Mouse (Mus musculus): Measurements from ENCODE around the gene Cox5b.

Gene Cox5b

DNA sequence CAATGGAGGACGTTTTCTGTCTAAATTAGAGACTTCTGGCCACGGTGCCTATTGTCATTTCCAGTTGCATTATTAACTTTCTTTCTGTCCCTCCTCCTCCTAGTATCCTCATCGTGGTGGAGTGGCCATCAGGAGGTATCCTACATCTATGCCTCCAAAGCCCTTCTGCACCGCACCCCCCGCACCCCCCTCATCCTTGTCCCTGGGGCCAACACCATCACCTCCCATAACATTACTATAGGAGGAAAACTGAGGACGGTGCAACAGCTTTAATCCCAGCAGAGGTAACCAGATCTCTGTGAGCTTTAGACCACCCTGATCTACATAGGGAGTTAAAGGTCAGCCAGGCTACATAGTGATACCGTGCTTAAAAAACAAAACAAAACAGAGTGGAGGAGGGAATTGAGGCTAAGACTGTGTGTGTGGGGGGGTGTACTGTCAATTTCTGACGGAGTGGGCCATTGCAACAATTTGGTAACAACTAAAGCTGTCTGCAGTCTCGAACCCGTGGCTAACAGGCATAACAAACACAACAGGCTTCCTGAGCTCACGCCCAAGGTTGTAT, 496 bp upstream of the Cox5b start:
- no peak for DNase-seq (ENCODE audit: low spot score)

DNA sequence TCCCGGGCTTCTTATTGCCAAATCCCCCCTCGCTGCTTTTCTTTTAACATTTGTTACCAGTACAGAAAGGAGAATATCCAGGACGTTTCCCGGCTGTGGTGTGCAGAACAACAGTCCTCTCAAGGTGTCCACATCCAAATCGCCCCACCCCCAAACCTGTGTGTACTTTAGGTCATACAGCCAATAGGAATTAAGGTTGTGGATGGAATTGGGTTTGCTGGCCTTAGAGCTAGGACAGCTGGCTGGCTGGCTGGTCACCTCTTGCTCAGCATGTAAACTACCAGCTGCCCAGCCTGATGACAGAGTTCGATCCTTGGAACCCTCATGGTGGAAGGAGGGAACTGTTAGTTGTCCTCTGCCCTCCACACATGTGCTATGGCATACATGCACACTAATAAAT, 3.6 kb downstream of the Cox5b start:
- DNase-seq (ENCODE audit: low spot score) = no peak

DNA sequence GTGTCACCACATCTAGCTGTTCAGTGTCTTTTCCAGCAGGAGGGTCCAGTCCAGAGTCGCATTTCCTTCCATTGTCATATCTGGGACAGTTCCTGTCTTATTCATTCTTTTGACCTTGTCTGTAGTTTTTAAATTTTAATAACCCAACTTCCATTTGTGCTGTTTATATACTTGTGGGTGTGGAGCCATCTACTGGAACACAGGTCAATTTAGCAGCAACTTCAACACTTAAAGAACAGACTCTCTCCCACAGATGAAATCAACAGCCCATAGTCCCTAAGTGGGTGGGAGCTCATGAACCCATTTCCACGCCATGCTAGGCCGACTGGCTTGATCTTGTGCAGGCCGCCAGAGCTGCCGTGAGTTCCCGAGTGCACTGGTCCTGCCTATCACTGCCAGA, 5.2 kb downstream of the Cox5b start:
- DNase-seq (ENCODE audit: low spot score) = no peak

DNA sequence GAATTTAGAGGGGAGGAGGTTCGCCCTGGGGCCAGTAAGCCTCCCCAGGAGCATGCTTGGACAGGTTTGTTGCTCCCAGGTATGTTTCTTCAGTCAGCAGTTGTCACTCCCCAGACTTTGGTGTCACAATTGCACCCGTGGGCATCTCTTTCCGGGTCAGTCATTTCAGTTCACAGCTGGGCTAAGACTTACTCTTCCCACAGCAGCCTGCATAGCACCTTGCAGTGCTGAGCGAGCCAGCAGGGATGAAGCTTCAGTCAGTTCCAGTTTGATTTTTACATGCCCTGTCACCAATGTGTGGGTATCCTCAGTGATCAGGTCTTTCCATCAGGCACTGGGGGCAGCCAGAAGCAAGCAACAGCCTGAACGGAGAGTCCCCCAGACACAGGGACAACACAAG, 5.8 kb downstream of the Cox5b start:
- DNase-seq (ENCODE audit: low spot score) = no peak

DNA sequence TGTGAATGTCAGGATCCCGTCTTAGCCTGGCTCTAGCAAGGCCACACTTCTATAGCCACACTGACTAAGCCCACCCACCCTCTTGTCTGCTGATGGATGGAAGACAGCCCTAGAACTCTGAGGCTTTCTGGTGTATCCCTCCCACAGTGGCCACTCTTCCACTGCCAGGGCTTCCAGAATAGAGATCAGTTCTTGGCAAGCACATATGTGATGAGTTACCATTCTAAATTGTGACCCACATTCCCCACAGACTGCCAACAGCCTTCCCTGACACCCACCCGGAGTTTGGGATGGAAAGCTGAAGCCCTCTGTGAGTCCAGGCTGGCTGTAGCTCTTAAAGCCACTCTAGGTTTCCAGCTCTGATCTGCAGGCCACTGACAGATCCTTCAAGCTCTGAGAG, 15.9 kb downstream of the Cox5b start:
- no peak for DNase-seq (ENCODE audit: low spot score)

DNA sequence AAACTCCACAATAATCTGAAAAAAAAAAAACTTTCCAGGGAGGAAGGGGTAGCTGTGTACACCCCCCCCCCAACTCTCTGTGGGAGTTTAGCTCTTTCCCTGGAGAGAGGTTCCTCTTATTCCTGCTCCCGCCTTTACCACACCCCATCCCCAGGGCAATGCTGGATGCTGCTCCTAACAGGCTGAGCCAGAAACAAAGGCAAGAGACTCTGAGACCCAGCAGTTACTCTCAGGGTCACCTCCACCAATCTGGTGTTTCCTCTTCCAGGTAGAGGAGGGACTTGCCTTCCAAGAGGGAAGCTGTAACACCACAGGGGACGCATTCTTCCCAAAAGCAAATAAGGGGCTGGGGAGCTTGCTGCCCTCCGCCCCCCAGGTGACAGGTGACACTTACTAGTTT, 16.5 kb downstream of the Cox5b start:
- DNase-seq (ENCODE audit: low spot score) = no peak

DNA sequence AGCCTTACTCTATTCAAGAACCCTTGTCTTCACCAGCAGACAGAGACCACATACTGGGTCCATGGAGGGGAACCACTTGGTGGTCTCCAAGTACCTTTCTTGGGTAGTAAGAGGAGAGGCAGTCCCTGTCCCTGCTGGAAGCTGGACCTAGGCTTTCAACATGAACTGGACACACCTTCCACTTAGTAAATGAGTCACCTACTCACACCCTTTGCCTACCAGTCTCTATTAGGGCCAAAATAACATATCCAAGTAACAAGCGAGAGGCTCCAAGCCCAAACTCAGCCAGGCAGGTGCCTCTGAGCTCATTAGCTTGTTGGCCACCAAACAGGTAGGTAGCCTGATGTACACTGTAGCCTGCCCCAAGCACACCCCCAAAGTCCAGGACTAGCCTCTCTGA, 17.4 kb downstream of the Cox5b start:
- no peak for DNase-seq (ENCODE audit: low spot score)

DNA sequence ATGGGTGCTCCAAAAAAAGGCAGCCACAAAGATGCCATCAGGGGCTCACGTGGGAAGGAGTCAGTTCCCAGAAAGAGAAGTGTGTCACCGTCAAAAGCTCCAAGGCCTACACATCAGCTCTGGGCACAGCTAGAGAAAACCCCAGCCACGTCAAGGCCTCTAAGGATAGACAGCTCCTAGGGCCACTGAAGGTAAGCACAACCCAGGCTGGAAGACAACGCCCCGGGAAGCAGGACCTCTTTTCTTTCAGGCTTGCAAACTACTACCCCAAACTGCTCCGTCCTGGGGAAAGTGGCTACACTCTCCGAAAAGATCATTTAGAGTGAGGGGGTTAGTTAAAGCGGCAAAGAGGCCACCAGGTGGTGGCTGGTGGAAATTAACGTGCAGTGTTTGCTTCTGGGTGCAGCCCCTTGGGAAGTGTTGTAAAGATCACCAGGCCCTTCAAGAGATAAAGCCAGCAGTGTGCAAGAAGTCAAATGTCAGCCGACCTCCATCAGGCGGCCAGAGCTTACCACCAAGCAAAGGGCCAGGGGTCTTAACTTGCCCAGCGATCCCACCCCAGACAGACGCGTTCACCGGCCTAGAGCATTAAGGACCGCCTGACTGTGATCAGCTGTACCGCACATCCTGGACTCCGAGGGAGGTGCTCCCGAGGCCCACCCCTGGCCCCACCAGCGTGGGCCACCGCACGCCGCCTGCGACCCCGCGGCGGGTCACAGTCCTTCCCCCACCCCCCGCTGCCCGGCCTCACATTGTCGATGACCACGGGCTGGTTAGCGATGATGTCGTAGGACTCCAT, 18.0 kb downstream of the Cox5b start:
- DNase-seq (ENCODE audit: low spot score) = no peak

DNA sequence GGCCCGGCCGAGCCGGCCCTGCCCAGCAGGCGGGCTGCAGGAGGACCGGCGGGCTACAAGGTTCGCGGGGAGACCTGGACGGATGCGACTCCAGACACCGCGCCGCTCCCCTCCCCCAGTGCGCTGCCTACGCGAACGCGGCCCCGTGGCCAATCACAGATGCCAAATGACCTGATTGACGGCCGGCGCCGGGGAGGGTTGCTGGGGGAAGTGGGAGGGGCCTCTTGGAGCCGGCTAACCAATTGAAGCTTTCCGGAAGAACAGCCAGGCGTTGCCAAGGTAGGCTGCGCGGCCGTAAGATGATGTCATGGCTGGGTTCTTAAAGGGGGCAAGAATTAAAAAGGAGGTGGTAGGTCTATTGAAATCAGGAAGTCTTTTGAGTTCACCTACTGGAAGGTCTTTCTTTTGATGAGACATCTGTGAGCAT, 18.6 kb downstream of the Cox5b start, which contains the start of gene 4933424G06Rik:
Gene 4933424G06Rik, plus strand, starts transcription at position 296 of the 427 bp plus-strand sequence.
- peak; percentile 99 for DNase-seq (ENCODE audit: low spot score)

DNA sequence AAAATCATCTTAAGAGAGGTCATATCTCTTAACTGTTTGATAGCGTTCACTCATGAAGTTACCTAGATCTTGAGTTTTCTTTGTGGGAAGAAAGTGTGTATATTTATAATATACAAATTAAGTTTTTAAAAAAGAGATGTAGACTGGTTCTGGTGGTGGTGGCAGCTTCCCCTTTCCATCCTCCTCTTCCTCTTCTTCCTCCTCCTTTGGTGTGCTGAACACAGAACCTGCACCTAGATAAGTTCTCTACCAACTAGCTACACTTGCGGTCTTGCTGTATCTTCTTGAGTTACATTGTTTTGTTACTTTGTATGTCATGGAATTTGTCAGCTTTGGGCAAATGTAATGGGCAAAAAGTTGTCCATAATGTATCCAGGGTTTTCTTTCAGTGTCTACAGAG, 19.9 kb downstream of the Cox5b start:
- DNase-seq (ENCODE audit: low spot score) = no peak

DNA sequence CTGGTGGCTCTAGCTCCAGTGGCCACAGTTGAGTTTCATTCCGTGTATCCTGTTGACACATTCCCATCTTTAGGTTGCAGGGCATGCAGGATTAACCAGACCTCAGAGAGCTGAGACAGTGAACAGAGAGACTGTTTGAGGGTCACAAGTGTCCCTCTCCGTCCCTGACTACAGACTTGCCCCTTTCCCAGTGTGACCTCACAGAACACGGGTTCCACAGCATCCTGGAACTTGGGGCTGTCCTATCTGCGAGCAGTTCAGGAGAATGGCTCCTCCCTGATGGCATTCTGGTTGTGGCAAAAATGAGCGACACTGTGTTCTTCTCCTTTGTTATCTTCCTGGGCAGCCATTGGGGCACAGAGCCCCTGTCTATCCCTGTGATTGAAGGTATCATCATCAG, 23.1 kb downstream of the Cox5b start, which contains the start of gene Actr1b:
Gene Actr1b, minus strand, starts transcription at position 112 of the 400 bp plus-strand sequence.
- DNase-seq (ENCODE audit: low spot score) = no peak

DNA sequence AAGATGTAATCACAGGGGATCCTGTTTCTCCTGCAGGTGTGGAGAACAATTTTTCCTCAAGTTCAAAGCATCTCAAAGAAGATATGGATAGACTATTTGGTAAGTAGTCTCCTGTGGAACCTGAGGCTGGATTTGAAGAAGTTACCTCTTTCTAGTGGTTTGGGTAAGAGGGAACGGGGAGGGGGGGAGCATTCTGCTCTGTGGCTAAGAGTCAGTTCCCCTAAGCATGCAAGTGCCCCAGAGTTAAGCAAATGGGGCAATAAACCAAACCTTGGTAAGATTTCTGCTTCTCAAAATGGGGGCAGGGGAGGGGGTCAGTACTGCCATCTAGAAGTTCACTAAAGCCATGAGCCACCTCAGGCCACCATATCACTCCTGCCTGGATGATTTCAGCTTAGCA, 27.5 kb downstream of the Cox5b start:
- DNase-seq (ENCODE audit: low spot score) = no peak

DNA sequence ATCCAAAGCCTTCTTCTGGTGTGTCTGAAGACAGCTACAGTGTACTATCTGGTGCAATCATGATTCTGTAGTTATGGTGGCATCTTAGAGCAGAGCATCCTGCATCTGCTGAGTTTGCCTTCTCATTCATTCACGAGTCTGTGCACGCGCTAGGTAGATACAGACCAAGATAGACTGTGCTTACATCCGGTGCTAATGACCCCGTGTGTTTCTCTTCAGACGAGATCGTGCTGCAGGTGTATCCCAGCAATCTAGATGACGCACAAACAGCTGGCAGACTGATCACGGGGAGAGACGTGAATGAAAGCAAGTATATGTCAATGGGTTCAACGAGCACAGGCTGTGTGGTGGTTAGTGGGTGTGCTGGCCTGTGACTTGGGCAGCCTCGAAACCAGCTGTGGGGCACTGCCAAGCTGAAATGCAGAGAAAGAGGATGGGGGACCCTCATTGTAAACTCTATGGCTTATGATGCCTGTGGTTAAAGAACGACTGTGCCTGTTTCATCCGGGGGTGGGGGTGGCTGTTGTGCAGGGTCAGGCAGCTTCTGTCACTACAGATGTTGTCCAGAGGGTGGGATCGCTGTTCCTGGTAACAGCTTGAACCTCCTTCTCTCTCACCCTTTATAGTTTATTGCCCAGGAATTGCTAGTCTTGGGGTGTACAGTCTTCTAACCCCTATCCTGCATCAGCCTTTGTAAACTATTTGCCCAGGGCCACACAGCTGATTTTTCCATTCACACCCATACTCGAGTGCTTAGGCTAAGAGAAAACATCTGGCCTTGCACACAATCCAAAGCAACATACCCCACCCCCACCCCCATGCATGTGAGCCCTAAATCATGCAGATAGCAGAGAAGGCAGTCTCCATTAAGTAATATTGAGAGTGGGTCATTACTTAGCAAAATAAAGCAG, 32.2 kb downstream of the Cox5b start:
- no peak for DNase-seq (ENCODE audit: low spot score)

DNA sequence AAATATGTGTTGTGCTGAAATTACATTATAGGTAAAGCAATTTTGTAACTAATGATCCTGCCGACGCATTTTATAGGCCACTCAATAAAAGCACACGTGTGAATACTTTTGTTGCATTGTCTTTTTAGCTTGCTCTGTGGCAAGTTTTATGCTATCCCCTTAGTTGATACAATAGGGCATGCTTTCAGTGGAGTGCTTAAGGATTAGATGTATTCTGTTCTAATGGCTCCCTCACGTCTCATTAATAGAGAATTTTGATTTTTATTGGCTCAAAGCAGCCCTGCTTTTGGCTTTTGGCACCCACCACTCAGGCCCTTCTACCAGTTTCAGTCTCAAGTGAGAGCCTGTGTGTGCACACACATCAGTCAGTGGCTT, 32.8 kb downstream of the Cox5b start:
- no peak for DNase-seq (ENCODE audit: low spot score)

DNA sequence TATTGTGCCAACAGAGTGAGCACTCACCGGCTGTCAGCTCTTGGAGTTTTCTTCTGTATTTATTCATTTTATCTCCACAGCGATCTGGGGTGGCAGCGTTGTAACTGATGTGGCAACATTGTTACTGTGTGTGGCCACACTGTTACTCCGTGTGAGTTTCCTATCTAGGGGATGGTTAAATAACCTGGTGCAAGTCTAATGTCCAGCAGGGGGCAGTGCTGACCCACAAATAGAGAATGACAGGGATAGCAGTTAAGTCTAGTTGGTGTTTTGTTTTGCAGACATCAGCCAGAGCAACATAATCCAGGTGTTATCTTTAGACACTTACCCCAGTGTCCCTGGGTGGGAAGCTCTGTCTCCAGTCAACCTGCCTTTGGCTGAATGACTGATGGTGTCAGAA, 46.1 kb downstream of the Cox5b start:
- peak; percentile 54 for DNase-seq (ENCODE audit: low spot score)

DNA sequence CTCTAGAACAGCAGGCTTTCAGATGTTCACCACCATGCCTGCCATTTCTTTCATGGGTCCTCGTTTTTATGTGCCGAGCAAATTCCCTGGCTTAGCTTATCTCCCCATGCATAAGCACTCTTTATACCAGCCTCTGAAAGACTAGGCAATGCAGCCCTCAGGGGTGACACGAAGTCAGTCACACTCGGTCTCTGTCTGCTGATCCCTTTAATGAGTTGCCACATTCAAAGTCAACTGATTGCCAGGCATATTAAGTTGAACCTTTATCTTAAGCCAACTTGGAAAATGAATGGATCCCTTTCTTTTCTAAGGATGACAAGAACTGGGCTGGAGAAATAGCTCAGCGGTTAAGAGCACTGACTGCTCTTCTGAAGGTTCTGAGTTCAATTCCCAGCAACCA, 48.0 kb downstream of the Cox5b start:
- no peak for DNase-seq (ENCODE audit: low spot score)

DNA sequence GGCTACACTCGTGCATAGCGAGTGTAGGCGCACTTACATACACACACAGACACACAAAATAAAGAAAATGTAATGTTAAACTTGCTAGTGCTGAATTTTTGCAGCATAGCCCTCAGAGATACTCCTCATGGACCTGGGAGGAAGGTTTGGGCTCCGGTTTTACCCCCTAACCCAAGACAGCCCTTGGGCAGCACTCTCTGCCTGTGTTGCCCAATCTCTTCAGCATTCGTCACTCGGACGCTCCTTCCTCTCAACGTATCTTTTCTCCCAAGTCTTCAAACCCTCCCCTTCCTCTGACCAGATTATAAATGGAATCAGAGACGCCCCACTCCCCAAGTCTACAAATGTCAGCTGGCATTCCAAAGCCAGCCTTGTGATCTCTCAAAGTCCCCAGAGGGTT, 51.8 kb downstream of the Cox5b start:
- no peak for DNase-seq (ENCODE audit: low spot score)
